Mouse (Mus musculus): Measurements from ENCODE around the gene Tuba3a.

DNA sequence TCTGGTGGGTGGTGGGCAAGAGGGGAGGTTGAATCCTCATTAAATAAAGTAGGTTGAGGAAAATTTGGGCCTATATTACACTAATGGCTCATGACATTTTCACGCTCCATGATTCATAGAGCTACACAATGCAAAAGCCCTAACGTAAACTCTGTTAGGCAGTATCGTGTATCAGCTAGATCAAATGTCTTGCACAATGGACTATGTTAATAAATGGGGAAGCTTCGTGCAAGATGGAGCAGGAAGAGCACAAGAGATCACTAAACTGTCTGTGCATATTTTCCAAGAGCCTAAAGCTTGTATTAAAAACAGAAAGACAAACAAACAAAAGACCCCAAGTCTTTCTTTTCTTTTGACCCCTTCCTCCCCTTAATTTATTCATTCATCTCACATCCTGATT is 8.2 kb upstream of the Tuba3a start:
- TF ChIP-seq CTCF (IDR thresholded peaks at IDR 0.05; ENCODE audit: low read depth, low read length) (no peak), POLR2A (IDR thresholded peaks at IDR 0.05; ENCODE audit: extremely low read depth, insufficient read depth, low read length) (no peak)
